Mouse (Mus musculus): ENCODE measurements at regions not wholly inside any gene's neighbourhood (a gene's known extent, or its start where the extent isn't known, plus 50 kb on each side); places are given as distances from the start of the nearest gene placed in this dataset.
"Not testable (repeated sequence)": the region's sequence is repeated elsewhere in the genome, so short reads cannot be mapped to it uniquely, and the experiment has no call there.

GRCm38 (mm10) chr15:19458485-19458884, 639.7 kb downstream of the Cdh10 start:
- Histone ChIP-seq H3K27ac (ENCODE audit: low read length) (no peak overlapping the region), H3K4me1 (ENCODE audit: insufficient read depth, low read depth, low read length) (no peaks in the 10 kb centered on the region), H3K36me3 (ENCODE audit: insufficient read depth, low read length) (no peaks in the 10 kb centered on the region), H3K9ac (replicated peaks; ENCODE audit: low read depth) (no peak overlapping the region), H3K9me3 (ENCODE audit: low read length) (no peaks in the 10 kb centered on the region), H3K27me3 (replicated peaks; ENCODE audit: insufficient read depth, low read length) (no peaks in the 10 kb centered on the region), H3K4me2 (replicated peaks; ENCODE audit: low read depth, low read length) (no peak overlapping the region), H3K4me3 (ENCODE audit: low read depth, low read length) (no peak overlapping the region)
- DNase-seq (ENCODE audit: low spot score) (no peak), ATAC-seq (no peak)
- TF ChIP-seq CTCF (IDR thresholded peaks at IDR 0.05) (no peak), EP300 (IDR thresholded peaks at IDR 0.05) (no peak)

DNA sequence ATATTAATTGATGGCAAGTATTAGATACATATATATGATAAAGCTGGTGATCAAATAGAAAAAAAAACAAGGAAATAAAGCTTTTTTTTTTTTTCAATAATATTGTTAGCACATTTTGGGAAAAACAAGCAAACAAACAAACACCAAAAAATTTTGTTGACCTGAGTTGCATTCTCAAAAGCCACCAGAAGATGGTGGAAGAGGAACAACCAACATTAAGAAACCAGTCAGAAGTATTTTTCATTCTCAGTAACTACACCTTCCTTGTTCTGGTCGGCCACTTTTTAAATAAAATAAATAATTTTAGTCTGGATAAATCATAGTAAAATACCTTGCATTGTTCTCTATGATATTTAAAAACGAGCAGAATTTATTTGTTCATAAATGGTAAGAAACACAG, 654.8 kb downstream of the Cdh10 start:
- no peaks in the 10 kb centered on the region for H3K9me3 ChIP-seq (ENCODE audit: low read length)
- H3K4me2 ChIP-seq (replicated peaks; ENCODE audit: low read depth, low read length): no peak overlapping the region
- TF ChIP-seq EP300 (IDR thresholded peaks at IDR 0.05): no peak
- no peak for TF ChIP-seq CTCF (IDR thresholded peaks at IDR 0.05)
- H3K27me3 ChIP-seq (replicated peaks; ENCODE audit: insufficient read depth, low read length): no peaks in the 10 kb centered on the region
- WGBS: 27% methylated on average over 2 of the region's 2 CpGs
- no peak overlapping the region for H3K27ac ChIP-seq (ENCODE audit: low read length)
- H3K36me3 ChIP-seq (ENCODE audit: insufficient read depth, low read length): no peaks in the 10 kb centered on the region
- DNase-seq (ENCODE audit: low spot score): no peak
- no peak for ATAC-seq
- H3K9ac ChIP-seq (replicated peaks; ENCODE audit: low read depth): no peak overlapping the region
- H3K4me1 ChIP-seq (ENCODE audit: insufficient read depth, low read depth, low read length): no peaks in the 10 kb centered on the region
- no peak overlapping the region for H3K4me3 ChIP-seq (ENCODE audit: low read depth, low read length)

- H3K9me3 ChIP-seq (ENCODE audit: low read length); H3K4me2 ChIP-seq (replicated peaks; ENCODE audit: low read depth, low read length); H3K9ac ChIP-seq (replicated peaks; ENCODE audit: low read depth); H3K27ac ChIP-seq (ENCODE audit: low read length); DNase-seq (ENCODE audit: low spot score); ATAC-seq; H3K4me3 ChIP-seq (ENCODE audit: low read depth, low read length); H3K27me3 ChIP-seq (replicated peaks; ENCODE audit: insufficient read depth, low read length); H3K36me3 ChIP-seq (ENCODE audit: insufficient read depth, low read length); H3K4me1 ChIP-seq (ENCODE audit: insufficient read depth, low read depth, low read length): not testable (repeated sequence)
These were observed 674.8 kb downstream of the Cdh10 start for GRCm38 (mm10) chr15:19493556-19493955.

DNA sequence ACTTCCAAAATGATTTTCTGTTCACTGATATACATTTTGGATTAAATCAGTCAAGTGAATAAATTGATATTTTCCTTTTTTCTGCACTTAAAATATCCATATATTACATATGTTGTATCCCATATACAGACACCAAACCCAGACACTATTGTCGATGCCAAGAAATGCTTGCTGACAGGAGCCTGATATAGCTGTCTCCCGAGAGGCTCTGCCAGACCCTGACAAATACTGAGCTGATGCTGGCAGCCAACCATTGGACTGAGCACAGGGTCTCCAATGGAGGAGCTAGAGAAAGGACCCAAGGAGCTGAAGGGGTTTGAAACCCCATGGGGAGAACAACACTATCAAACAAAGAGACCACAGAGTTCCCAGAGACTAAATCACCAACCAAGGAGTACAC, 700.6 kb downstream of the Cdh10 start:
- Histone ChIP-seq H3K9ac (replicated peaks; ENCODE audit: low read depth) (no peak overlapping the region), H3K4me2 (replicated peaks; ENCODE audit: low read depth, low read length) (no peak overlapping the region), H3K9me3 (ENCODE audit: low read length) (no peaks in the 10 kb centered on the region), H3K4me1 (ENCODE audit: insufficient read depth, low read depth, low read length) (no peaks in the 10 kb centered on the region), H3K27me3 (replicated peaks; ENCODE audit: insufficient read depth, low read length) (no peaks in the 10 kb centered on the region), H3K27ac (ENCODE audit: low read length) (no peak overlapping the region), H3K36me3 (ENCODE audit: insufficient read depth, low read length) (no peaks in the 10 kb centered on the region), H3K4me3 (ENCODE audit: low read depth, low read length) (no peak overlapping the region)
- no peak for TF ChIP-seq CTCF (IDR thresholded peaks at IDR 0.05)
- TF ChIP-seq EP300 (IDR thresholded peaks at IDR 0.05): no peak
- WGBS: 76% methylated on average over 2 of the region's 2 CpGs
- no peak for ATAC-seq
- no peak for DNase-seq (ENCODE audit: low spot score)

- no peaks in the 10 kb centered on the region for H3K27me3 ChIP-seq (replicated peaks; ENCODE audit: insufficient read depth, low read length)
- no peak for ATAC-seq
- no peak overlapping the region for H3K27ac ChIP-seq (ENCODE audit: low read length)
- no peak overlapping the region for H3K4me2 ChIP-seq (replicated peaks; ENCODE audit: low read depth, low read length)
- TF ChIP-seq CTCF (IDR thresholded peaks at IDR 0.05) (no peak), EP300 (IDR thresholded peaks at IDR 0.05) (no peak)
- DNase-seq (ENCODE audit: low spot score): no peak
- no peaks in the 10 kb centered on the region for H3K36me3 ChIP-seq (ENCODE audit: insufficient read depth, low read length)
- no peaks in the 10 kb centered on the region for H3K4me1 ChIP-seq (ENCODE audit: insufficient read depth, low read depth, low read length)
- H3K9me3 ChIP-seq (ENCODE audit: low read length): no peaks in the 10 kb centered on the region
- 75% methylated on average over 4 of the region's 4 CpGs for WGBS
- no peak overlapping the region for H3K4me3 ChIP-seq (ENCODE audit: low read depth, low read length)
- no peak overlapping the region for H3K9ac ChIP-seq (replicated peaks; ENCODE audit: low read depth)
These were observed 721.9 kb downstream of the Cdh10 start for GRCm38 (mm10) chr15:19540676-19541075.

DNA sequence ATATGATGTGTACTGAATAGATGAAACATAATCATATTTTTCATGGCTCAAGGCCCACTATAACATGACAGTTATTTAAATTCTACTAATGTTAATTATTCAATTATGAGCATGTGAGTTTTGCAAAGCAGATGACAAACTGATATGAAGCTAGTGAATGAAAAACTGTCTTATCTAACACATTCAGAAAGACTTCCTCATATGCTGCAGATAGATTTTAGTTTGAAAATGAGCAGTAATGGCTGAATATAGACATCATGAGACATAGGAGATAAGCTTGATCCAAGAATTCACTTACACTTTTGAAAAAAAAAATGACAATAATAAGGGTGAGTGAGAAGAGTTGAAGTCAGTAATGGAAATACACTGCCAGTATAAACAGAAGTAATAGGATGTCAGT, 731.0 kb downstream of the Cdh10 start:
- H3K9ac ChIP-seq (replicated peaks; ENCODE audit: low read depth): no peak overlapping the region
- H3K9me3 ChIP-seq (ENCODE audit: low read length): no peaks in the 10 kb centered on the region
- TF ChIP-seq EP300 (IDR thresholded peaks at IDR 0.05) (no peak), CTCF (IDR thresholded peaks at IDR 0.05) (no peak)
- no peak overlapping the region for H3K27ac ChIP-seq (ENCODE audit: low read length)
- H3K4me2 ChIP-seq (replicated peaks; ENCODE audit: low read depth, low read length): no peak overlapping the region
- DNase-seq (ENCODE audit: low spot score) (no peak), ATAC-seq (no peak)
- no peaks in the 10 kb centered on the region for H3K27me3 ChIP-seq (replicated peaks; ENCODE audit: insufficient read depth, low read length)
- H3K36me3 ChIP-seq (ENCODE audit: insufficient read depth, low read length): no peaks in the 10 kb centered on the region
- no peaks in the 10 kb centered on the region for H3K4me1 ChIP-seq (ENCODE audit: insufficient read depth, low read depth, low read length)
- H3K4me3 ChIP-seq (ENCODE audit: low read depth, low read length): no peak overlapping the region

GRCm38 (mm10) chr15:19584769-19585168, 766.0 kb downstream of the Cdh10 start:
- DNase-seq (ENCODE audit: low spot score) (no peak), ATAC-seq (no peak)
- H3K9me3 ChIP-seq (ENCODE audit: low read length): no peaks in the 10 kb centered on the region
- no peaks in the 10 kb centered on the region for H3K36me3 ChIP-seq (ENCODE audit: insufficient read depth, low read length)
- 57% methylated on average over 1 of the region's 1 CpGs for WGBS
- no peaks in the 10 kb centered on the region for H3K27me3 ChIP-seq (replicated peaks; ENCODE audit: insufficient read depth, low read length)
- H3K4me1 ChIP-seq (ENCODE audit: insufficient read depth, low read depth, low read length): no peaks in the 10 kb centered on the region
- no peak overlapping the region for H3K4me3 ChIP-seq (ENCODE audit: low read depth, low read length)
- no peak for TF ChIP-seq EP300 (IDR thresholded peaks at IDR 0.05)
- TF ChIP-seq CTCF (IDR thresholded peaks at IDR 0.05): no peak
- H3K27ac ChIP-seq (ENCODE audit: low read length): no peak overlapping the region
- H3K9ac ChIP-seq (replicated peaks; ENCODE audit: low read depth): no peak overlapping the region
- H3K4me2 ChIP-seq (replicated peaks; ENCODE audit: low read depth, low read length): no peak overlapping the region
